Mouse (Mus musculus) liver, embryonic 14.5 days (tissue): ENCODE data around the gene Kcng4. TPM values are rescaled to one million over a fixed set of nuclear protein-coding genes. Genes with fewer than 3 reads are reported as not detected.

Source experiments
- ATAC-seq: fragments of 200-750 bp; cut with Nextera tagmentation; 2 replicates; pipeline ENCODE4 v1.8.0; 2017; ENCODE audit warnings: moderate number of reproducible peaks, mild to moderate bottlenecking, moderate library complexity; ENCODE audit not compliant: insufficient read depth
- DNase-seq, 3 experiments: peaks; one replicate each; pipeline ENCODE4 v3.0.0-alpha.2; 2012 to 2013; ENCODE audit warnings: low read depth in 3 of 3, low spot score in 3 of 3
- H3K27ac ChIP-seq: fragments of 300-500 bp; sonication (generic); 2 replicates; pipeline ENCODE4 v1.5.1; 2014; ENCODE audit warnings: moderate library complexity, mild to moderate bottlenecking, control low read depth, inconsistent platforms
- H3K27me3 ChIP-seq: fragments of 300-500 bp; sonication (generic); 2 replicates; pipeline ENCODE4 v1.6.1; 2014; ENCODE audit warnings: mild to moderate bottlenecking, low read length, moderate library complexity; ENCODE audit not compliant: control insufficient read depth, insufficient read depth
- H3K36me3 ChIP-seq: fragments of 300-500 bp; sonication (generic); replicated peaks from 2 replicates; pipeline ENCODE4 v1.6.1; 2014; ENCODE audit warnings: low read depth; ENCODE audit not compliant: control insufficient read depth, insufficient read depth
- H3K4me1 ChIP-seq, 2 experiments: fragments of 200-500 bp in 1 of 2; fragments of 300-500 bp in 1 of 2; sonication (generic) in 1 of 2; replicated peaks; 2 replicates each; pipeline ENCODE4 v1.6.1; 2012 to 2014; ENCODE audit warnings: antibody characterized with exemption in 1 of 2, inconsistent platforms in 1 of 2, low read length in 1 of 2; ENCODE audit not compliant: control insufficient read depth in 2 of 2, insufficient read depth in 2 of 2
- H3K4me2 ChIP-seq: fragments of 300-500 bp; sonication (generic); 2 replicates; pipeline ENCODE4 v1.6.1; 2014; ENCODE audit warnings: low read depth, mild to moderate bottlenecking, control low read depth, moderate library complexity
- H3K4me3 ChIP-seq, 2 experiments: fragments of 200-500 bp in 1 of 2; fragments of 300-500 bp in 1 of 2; sonication (generic) in 1 of 2; 2 replicates each; pipeline ENCODE4 v1.5.1; 2012 to 2014; ENCODE audit warnings: low read depth in 2 of 2, low read length in 2 of 2, mild to moderate bottlenecking in 2 of 2, control low read depth in 1 of 2, inconsistent platforms in 1 of 2, moderate library complexity in 1 of 2; ENCODE audit not compliant: insufficient read depth in 1 of 2
- H3K9ac ChIP-seq: fragments of 300-500 bp; sonication (generic); replicated peaks from 2 replicates; pipeline ENCODE4 v1.6.1; 2014; ENCODE audit warnings: mild to moderate bottlenecking, control low read depth, moderate library complexity
- H3K9me3 ChIP-seq: fragments of 300-500 bp; sonication (generic); 2 replicates; pipeline ENCODE4 v1.6.1; 2016; ENCODE audit warnings: low read length, mixed read lengths; ENCODE audit not compliant: control insufficient read depth
- CTCF ChIP-seq: IDR thresholded peaks from 2 replicates; pipeline ENCODE4 v1.5.1; 2016; ENCODE audit warnings: antibody characterized with exemption, low read depth, control low read depth
- EP300 ChIP-seq: IDR thresholded peaks from 2 replicates; pipeline ENCODE4 v1.6.1; 2016; ENCODE audit warnings: antibody characterized with exemption, low read depth
- WGBS: fragments of 180-500 bp; shearing (Covaris S2); extraction: QIAGEN DNeasy Blood & Tissue Kit; methylation state at CpG from one replicate; pipeline ENCODE4 v1.1.7; 2014; ENCODE audit not compliant: insufficient replicate concordance; 5-methylcytosine and 5-hydroxymethylcytosine counted together
- polyA plus RNA-seq, 2 experiments: library from polyadenylated mRNA; depleted of rRNA in 1 of 2; stranded (reverse) in 1 of 2; unstranded in 1 of 2; fragments of >200 nt; fragmentation: Nextera tagmentation in 1 of 2; extraction: Ambion mirVana in 1 of 2; gene quantifications; 2 replicates each; pipeline versions ENCODE4 v1.2.1 to v1.2.3; 2012 to 2014

Kcng4 gene
- polyA plus RNA-seq, 2 experiments, result not detected

DNA sequence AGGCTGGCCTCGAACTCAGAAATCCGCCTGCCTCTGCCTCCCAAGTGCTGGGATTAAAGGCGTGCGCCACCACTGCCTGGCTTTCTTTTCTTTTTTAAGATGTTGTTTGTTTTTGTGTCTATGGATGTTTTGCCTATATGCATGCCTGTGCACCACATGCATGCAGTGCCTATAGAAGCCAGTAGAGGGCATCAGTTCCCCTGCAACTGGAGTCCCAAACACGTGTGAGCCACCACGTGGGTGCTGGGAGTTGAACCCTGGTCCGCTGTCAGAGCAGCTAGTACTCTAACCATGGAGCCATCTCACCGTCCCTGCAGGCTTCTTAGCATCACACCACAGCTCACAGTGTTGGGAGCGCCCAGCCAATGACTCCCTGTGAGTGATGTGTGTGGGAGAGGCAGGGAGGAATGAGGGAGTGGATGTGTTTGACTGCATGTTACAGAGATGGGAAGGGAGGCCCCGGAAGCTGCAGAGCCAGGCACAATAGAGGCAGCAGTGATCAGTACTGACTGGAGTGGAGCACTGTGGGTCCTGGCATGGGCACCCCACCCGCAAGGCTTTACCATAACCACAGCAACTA, 38.6 kb upstream of the Kcng4 start:
- no peaks in the 10 kb centered on the region for H3K36me3 ChIP-seq

DNA sequence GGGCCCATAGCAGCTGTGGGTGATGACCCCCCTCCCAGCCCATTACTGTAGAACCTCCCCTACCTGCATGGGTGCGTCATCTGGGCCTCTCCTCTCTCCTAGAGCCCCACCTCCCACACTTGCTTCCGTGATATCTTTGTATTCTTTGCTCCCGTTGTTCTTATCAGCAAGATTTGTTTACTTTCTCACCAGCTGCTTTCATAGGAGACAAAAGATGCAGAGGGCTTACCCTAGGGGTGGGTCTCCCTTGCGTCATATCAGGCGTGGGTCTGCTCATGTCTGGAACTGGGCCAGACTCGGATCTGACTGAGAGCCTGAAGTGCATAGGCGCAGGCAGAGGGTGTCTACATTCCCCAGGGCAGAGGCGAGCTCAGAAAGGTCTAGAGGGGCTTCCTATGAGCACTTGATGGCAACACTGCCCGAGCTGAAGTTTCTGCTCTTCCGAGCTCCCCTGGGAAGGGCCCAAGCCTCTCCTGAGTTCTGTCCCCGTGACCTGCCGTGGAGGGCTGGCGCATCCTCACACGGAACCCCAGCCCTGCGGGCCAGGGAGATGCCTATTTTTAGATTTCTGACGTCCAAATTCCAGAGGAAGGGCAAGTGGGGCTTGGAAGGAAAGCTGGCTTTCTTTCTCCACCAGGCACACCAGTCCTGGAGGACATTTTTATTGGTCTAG, 35.1 kb upstream of the Kcng4 start:
- no peaks in the 10 kb centered on the region; a peak in 1 of 4 replicates for H3K4me1 ChIP-seq
- ATAC-seq (no peak; the same call in 1 of the 2 replicates), DNase-seq (no peak)
- no peak overlapping the region for H3K4me2 ChIP-seq
- H3K27ac ChIP-seq, result no peak overlapping the region
- H3K9ac ChIP-seq, result no peak overlapping the region
- H3K27me3 ChIP-seq, result no peaks in the 10 kb centered on the region
- TF ChIP-seq CTCF (no peak), EP300 (no peak)
- no peaks in the 10 kb centered on the region for H3K9me3 ChIP-seq
- no peak overlapping the region for H3K4me3 ChIP-seq
- 44% methylated on average over 16 of the region's 16 CpGs for WGBS
- H3K36me3 ChIP-seq, result no peaks in the 10 kb centered on the region

More for the DNA sequence above, 38.6 kb upstream of the Kcng4 start:
- ATAC-seq (no peak), DNase-seq (no peak)
- Histone ChIP-seq H3K27ac (no peak overlapping the region), H3K9me3 (no peaks in the 10 kb centered on the region), H3K9ac (no peak overlapping the region), H3K27me3 (no peaks in the 10 kb centered on the region), H3K4me3 (no peak overlapping the region), H3K4me2 (no peak overlapping the region), H3K4me1 (no peaks in the 10 kb centered on the region; a peak in 1 of 4 replicates)
- 64% methylated on average over 9 of the region's 11 CpGs for WGBS
- TF ChIP-seq CTCF (peak; percentile 71), EP300 (no peak)

DNA sequence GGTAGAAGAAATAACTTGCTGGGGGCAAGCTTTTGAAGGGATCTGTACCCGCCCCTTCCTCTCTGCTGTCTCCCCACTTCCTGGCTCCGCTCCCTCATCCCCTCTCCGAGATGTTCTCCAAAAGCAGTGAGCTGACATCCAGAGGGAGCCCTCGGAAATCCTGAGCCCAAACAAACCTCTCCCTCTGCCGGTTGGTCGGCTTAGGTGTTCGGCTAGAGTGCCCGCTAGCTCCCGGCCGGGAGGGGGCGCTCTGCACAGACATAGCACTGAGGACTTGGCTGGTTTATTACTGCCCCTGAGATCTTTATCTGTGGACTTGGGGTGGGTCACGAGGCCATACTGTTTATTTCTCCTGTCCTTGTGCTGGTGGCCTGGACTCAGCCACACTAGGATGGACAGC, 33.8 kb upstream of the Kcng4 start:
- H3K4me2 ChIP-seq, result no peak overlapping the region
- peak; percentile 73 for TF ChIP-seq CTCF
- no peak for TF ChIP-seq EP300
- no peak overlapping the region for H3K27ac ChIP-seq
- DNase-seq (no peak), ATAC-seq (no peak)
- H3K36me3 ChIP-seq, result no peaks in the 10 kb centered on the region
- no peak overlapping the region for H3K9ac ChIP-seq
- no peaks in the 10 kb centered on the region for H3K27me3 ChIP-seq
- WGBS, result 23% methylated on average over 12 of the region's 12 CpGs
- no peaks in the 10 kb centered on the region; a peak in 1 of 4 replicates for H3K4me1 ChIP-seq
- no peaks in the 10 kb centered on the region for H3K9me3 ChIP-seq
- no peak overlapping the region for H3K4me3 ChIP-seq

DNA sequence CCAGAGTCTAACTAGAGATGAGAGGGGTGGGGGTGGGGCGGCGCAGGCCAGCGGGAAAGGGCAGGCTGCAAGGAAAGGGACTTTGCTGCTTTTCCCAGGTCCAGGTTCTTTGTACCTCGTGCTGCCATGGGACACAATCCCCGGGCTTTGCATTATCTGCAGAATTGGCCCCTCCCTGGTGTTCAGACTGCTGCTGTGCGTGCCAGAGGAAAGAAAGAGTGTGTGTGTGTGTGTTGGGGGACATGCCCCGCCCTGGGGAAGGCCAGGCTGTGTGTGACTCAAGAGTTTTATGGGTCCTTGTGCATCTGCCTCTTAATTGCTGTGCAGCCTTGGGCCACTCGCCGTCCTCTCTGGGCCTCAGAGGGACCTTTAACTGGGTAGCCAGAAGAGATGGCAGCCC, 33.0 kb upstream of the Kcng4 start:
- H3K9me3 ChIP-seq, result no peaks in the 10 kb centered on the region
- 47% methylated on average over 9 of the region's 9 CpGs for WGBS
- H3K27me3 ChIP-seq, result no peaks in the 10 kb centered on the region
- H3K27ac ChIP-seq, result no peak overlapping the region
- H3K4me3 ChIP-seq, result no peak overlapping the region
- no peak overlapping the region for H3K4me2 ChIP-seq
- H3K4me1 ChIP-seq, result no peaks in the 10 kb centered on the region; a peak in 1 of 4 replicates
- TF ChIP-seq CTCF (no peak), EP300 (no peak)
- ATAC-seq, result no peak
- H3K9ac ChIP-seq, result no peak overlapping the region
- no peak for DNase-seq
- H3K36me3 ChIP-seq, result no peaks in the 10 kb centered on the region

DNA sequence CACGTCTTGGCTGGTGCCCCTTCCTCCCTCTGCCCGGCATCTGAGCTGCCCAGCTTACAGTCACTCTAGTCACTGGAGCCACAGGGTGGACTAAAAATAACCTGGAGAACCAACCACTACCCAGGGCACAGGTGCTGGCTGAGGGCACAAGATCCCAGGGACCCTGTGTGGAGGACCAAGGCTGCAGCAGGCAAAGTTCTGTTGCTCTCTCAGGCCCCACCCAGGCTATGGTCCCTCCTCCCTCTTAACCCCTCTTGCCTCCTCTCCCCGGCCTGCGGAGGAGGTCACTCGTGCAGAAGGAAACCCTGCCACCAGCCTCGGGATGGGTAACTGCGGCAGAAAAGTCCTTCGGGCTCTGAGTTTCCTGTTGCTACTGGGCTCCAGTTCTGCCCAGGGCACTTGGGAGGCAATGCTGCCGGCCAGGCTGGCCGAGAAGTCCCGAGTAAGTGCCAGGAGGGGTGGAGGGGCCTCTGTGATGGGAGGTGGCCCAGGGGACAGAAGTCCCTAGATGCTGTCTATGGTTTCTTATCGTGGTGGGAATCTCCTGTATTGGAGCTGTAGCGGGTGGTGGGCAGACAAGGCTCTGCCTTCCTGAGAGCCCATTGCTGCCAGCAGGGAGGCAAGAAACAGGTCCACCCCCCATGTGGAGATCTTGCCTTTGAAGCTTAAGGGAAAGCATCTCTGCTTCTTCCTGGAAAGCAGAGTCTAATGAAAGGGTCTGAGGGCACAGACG, 30.9 kb upstream of the Kcng4 start, which contains the start of gene Wfdc1:
Gene Wfdc1 (plus strand): TSS at position 147 of the 733 bp plus-strand sequence.
- TF ChIP-seq CTCF (no peak), EP300 (no peak)
- no peaks in the 10 kb centered on the region for H3K9me3 ChIP-seq
- no peaks in the 10 kb centered on the region; a peak in 2 of 4 replicates for H3K4me1 ChIP-seq
- no peak within 1 kb of the TSS for H3K27ac ChIP-seq
- WGBS, result 14% methylated on average over 14 of the region's 14 CpGs
- ATAC-seq (no peak), DNase-seq (no peak)
- H3K27me3 ChIP-seq, result no peaks in the 10 kb centered on the region
- no peak within 1 kb of the TSS for H3K4me2 ChIP-seq
- no peak within 1 kb of the TSS for H3K4me3 ChIP-seq
- H3K9ac ChIP-seq, result no peak within 1 kb of the TSS
- H3K36me3 ChIP-seq, result no peaks in the 10 kb centered on the region
